Mouse (Mus musculus) frontal cortex, postnatal 36 days (tissue): ENCODE measurements around the gene Wapl.
A peak's percentile ranks its signal among the peaks of the same experiment; 100 is the strongest.

Experiments
- DNase-seq, 2 experiments: peaks; one replicate each; pipeline ENCODE4 v3.0.0; 2022; ENCODE audit warnings: low spot score in 2 of 2

Gene Wapl

DNA sequence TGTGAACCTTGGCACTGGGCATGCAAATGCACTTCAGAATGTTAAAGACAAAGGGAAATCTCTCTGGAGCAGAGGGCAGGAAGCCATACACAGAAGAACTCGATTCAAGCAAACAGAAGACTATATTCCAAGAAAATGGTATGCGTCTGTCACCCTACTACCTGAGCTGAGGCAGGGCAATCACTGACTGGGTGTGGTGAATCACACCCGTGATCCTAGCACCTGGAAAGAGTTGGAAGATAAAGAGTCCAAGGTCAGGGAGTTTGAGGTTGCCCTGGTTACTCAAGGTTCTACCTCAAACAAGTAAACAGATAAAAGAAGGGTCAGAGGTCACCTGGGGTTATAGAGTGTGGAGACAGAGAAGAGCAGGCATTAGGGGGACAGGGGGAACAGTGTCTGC, 100.0 kb downstream of the Wapl start:
- DNase-seq, result no peak

DNA sequence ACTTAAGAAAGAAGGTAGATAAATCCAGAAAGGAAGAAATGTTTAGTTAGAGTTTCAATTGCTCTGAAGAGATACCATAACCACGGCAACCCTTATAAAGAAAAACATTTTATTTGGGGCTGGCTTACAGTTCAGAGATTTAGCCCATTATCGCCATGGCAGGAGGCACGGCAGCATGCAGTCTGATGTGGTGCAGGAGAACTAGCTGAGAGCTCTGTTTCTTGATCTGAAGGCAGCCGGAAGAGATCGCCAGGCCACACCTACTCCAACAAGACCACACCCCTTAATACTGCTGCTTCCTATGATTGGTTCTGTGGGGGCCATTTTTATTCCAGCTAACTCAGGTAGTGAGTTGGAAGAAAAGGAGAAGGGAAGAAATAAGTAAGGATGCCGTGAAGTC, 100.5 kb downstream of the Wapl start:
- DNase-seq, result no peak

DNA sequence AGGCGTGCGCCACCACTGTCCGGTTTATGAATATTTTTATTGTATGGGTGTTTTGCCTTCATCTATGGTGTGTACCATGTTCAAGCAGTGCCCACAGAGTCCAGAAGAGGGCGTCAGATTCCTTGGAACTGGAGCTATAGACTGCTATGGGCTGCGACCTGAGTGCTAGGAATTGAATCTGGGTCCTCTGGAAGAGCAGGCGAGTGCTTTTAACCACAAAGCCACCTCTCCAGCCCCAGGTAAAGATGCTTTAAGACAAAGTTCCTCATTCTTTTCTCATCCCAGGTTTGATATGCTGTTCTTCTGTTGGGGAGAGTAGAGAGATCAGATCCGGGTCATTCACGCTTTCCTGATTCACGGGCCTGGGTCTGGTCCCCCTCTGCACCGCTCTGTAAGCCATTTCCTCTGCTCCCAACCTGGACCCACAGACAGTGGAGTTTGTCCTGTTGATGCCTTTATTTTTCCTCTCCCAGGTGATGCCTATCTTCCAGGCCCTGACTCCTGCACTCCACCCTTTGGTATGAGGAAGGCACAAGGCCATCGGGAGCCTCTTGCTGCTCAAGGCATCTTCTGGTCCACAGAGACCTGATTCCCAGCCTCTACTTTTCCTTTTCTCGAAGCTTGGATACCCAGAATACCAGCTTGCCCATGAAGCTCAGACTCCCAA, 103.1 kb downstream of the Wapl start:
- no peak for DNase-seq

DNA sequence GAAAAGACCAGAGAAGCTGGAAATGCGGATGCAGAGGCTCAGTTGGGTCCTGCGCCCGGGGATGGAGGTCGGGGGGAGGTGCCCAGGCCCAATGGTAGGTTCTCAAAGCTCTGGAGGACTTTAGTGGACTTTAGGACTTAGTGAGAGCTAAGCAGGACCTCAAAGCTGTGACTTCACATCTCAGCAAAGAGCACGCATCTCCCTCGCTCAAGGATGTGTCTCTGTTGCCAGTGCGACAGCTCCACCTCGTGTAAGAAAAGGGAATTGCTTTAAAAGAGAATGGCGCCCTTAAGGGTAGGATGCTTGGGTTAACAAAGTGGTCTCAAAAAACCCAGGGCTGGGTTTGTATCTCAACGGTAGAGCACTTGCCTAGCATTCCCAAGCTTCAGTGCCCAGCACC, 104.1 kb downstream of the Wapl start:
- DNase-seq, result peak; percentile 32 to 63

DNA sequence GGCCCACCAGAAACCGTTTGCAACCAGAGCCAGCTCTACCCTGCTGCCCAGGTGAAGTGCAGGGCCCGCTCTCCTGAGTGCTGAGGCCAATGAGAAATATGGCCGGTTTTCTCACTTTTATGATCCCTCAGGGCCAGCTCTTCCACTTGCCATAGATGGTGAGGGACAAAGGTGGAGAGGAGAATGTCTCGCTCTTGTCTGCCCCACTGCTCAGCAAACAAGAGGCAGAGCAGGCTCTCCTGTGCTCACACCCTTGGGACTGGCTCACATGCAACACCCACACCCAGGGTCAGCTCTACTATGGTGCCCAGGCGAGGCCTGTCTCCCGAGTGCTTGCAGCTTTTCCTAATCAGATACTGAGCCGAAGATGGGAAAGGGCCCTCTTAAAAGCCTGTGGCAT, 105.0 kb downstream of the Wapl start:
- DNase-seq, result no peak

DNA sequence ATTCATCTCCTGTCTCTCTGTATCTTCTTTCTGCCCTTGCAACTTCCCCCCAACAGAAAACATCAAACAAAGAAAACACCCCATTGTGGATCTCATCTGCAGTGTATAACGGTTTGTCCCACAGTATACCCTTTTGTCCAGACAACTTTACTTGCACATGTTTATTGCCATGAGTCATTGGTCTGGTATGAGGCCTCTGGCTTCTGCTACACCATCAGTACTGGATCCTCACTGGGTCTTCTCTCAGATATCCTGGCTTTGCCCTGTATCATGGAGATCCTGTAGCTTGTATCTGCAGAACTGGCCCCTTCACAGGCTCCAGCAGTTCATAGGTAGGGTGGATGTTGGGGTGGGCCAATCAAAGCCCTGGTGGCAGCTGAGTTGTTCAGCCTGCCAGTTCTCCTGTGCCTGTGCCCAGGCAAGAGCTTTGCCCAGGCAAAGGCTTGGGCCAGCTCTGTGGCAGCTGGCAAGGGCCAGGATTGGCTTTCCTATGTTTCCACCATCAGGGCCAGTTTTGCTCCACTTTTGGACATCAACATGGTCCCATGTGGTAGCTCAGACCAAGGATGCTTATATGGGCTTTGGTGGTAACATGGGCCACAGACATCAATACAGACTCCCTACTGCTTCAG, 119.8 kb downstream of the Wapl start:
- no peak for DNase-seq
